ENCODE assay signal across 8 mouse cellular contexts in the genomic region with DNA sequence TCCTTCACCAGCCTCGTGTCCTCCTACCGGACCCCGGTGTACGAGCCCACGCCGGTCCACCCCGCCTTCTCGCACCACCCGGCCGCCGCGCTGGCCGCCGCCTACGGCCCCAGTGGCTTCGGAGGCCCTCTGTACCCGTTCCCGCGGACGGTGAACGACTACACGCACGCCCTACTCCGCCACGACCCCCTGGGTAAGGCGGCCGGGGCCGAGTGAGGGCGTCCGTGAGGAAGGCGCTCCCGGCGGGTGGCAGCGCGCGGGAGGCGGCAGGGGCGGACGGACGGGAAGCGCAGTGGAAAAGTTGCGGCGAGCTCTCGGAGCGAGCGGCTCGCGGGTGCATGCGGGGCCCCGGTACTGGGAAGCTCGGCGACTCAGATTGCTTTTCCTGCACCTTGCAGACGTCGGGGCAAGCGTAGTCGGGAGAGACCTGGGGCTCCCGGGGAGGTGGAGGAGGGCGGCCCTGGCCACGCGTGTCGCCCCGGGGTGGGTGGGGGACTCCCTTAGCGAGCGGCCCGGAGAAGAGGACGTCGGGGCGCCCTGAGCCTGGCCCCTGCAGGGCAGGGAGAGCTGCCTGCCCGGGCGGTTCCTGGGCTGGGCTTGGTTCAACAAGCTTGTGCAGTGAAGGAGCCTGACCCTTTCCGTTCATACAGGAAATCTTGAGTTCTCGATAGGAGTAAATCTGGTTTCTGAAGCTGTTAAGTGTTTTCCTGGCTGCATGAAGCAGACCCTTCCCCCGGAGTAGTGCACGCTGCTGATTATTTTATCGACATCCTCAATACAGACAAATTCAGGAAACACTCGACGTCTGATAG. TPM values are rescaled to one million over a fixed set of nuclear protein-coding genes. Genes with fewer than 3 reads are reported as not detected.
DNase-seq lines count a peak whose midpoint lies in the region; ATAC-seq and TF ChIP-seq lines count a peak whose summit lies in the region.

No protein-coding gene starts in this region.

- peak; percentile 53; the same call in 1 of the 2 replicates for TF ChIP-seq POLR2A in lung, adult 2 months (IDR thresholded peaks at IDR 0.05; ENCODE audit: borderline replicate concordance, extremely low read depth, low read depth, low read length)

- peaks cover 90% of the 10 kb centered on the region for H3K27me3 ChIP-seq in intestine, postnatal 0 days (replicated peaks; ENCODE audit: control insufficient read depth, insufficient read depth, low read length)
- H3K27me3 ChIP-seq in neural tube, embryonic 13.5 days, result peaks cover 99% of the 10 kb centered on the region

- no peak for ATAC-seq in intestine, postnatal 0 days
- peak; percentile 40; the same call in 1 of the 2 replicates for ATAC-seq in neural tube, embryonic 13.5 days (ENCODE audit: low read depth)

- no peaks in the 10 kb centered on the region for H3K9me3 ChIP-seq in intestine, postnatal 0 days (ENCODE audit: control insufficient read depth)
- no peaks in the 10 kb centered on the region for H3K9me3 ChIP-seq in neural tube, embryonic 13.5 days

- H3K9ac ChIP-seq in intestine, postnatal 0 days (ENCODE audit: low read depth, low read length), result peak overlapping the region; percentile 57
- peak overlapping the region; percentile 52 for H3K9ac ChIP-seq in neural tube, embryonic 13.5 days

- 0 out of 2 replicates have a peak, but pooled peaks cover 4% of the 10 kb centered on the region for H3K4me1 ChIP-seq in intestine, postnatal 0 days (replicated peaks; ENCODE audit: control insufficient read depth, insufficient read depth, low read length)
- H3K4me1 ChIP-seq in lung, adult 2 months (ENCODE audit: control insufficient read depth, insufficient read depth, low read length), result no peaks in the 10 kb centered on the region; the same call in 1 of the 2 replicates
- peaks cover 15% of the 10 kb centered on the region for H3K4me1 ChIP-seq in neural tube, embryonic 13.5 days (replicated peaks)

- H3K4me2 ChIP-seq in intestine, postnatal 0 days (replicated peaks; ENCODE audit: low read depth), result peak overlapping the region; percentile 88
- peak overlapping the region; percentile 58 for H3K4me2 ChIP-seq in neural tube, embryonic 13.5 days

- no peaks in the 10 kb centered on the region for H3K36me3 ChIP-seq in intestine, postnatal 0 days (ENCODE audit: control insufficient read depth, insufficient read depth)
- H3K36me3 ChIP-seq in neural tube, embryonic 13.5 days, result no peaks in the 10 kb centered on the region

- H3K27ac ChIP-seq in intestine, postnatal 0 days (ENCODE audit: low read depth, low read length), result peak overlapping the region; percentile 64
- peak overlapping the region; percentile 63 for H3K27ac ChIP-seq in neural tube, embryonic 13.5 days (replicated peaks)

- TF ChIP-seq CTCF in intestine, postnatal 0 days (IDR thresholded peaks at IDR 0.05; ENCODE audit: low read depth), result no peak
- no peak for TF ChIP-seq CTCF in lung, adult 2 months (IDR thresholded peaks at IDR 0.05; ENCODE audit: insufficient read depth, low read length)

- DNase-seq in layer of hippocampus, adult 11-12 months (ENCODE audit: low spot score), result peak; percentile 22
- no peak for DNase-seq in layer of hippocampus, postnatal 36 days
- peak; percentile 41 for DNase-seq in c-Kit-positive CD71-positive TER-119-negative erythroid progenitor cells, embryonic 14.5 days (ENCODE audit: low read depth)
- DNase-seq in heart, adult 18-20 months, result peak; percentile 68 to 81
- peak; percentile 60 for DNase-seq in lung, adult 2 months
- peak; percentile 16 for DNase-seq in urinary bladder, postnatal 25 days (ENCODE audit: low spot score)

- peak overlapping the region; percentile 60 for H3K4me3 ChIP-seq in intestine, postnatal 0 days (ENCODE audit: low read depth, low read length)
- H3K4me3 ChIP-seq in lung, adult 2 months (replicated peaks; ENCODE audit: extremely low read depth, low read depth, low read length), result peak overlapping the region; percentile 80
- H3K4me3 ChIP-seq in neural tube, embryonic 13.5 days, result peak overlapping the region; percentile 41

- under 1% methylated on average over 77 of the region's 77 CpGs for WGBS in intestine, postnatal 0 days
- WGBS in lung, adult 2 months, result under 1% methylated on average over 77 of the region's 77 CpGs
- 1% methylated on average over 73 of the region's 77 CpGs for WGBS in neural tube, embryonic 13.5 days

RNA-seq across cellular contexts. Expression of gene Hhex, which starts 0.6 kb away (rescaled TPM):
- total RNA-seq in layer of hippocampus, postnatal 36 days (2021), result 1 to 10 TPM; 1.1 to 1.2 TPM
- total RNA-seq in heart, adult 18-20 months (2021), result 1 to 10 TPM; 1.8 to 2.4 TPM
- 4.1 and 5.3 TPM in 2 replicates for polyA plus RNA-seq in intestine, postnatal 0 days (2015; fragmentation: Nextera tagmentation; extraction: Ambion mirVana)
- polyA plus RNA-seq in lung, adult 2 months (2012; rRNA removed), result 20.0 and 28.6 TPM in 2 replicates
- 6.6 and 8.3 TPM in 2 replicates for polyA plus RNA-seq in neural tube, embryonic 13.5 days (2015; fragmentation: Nextera tagmentation; extraction: Ambion mirVana)

RNA-seq across cellular contexts. Expression of gene Kif11, which starts 59.0 kb away (rescaled TPM):
- 1 to 10 TPM; 1.3 to 1.4 TPM for total RNA-seq in layer of hippocampus, postnatal 36 days (2021)
- under 1 TPM; 0.40 to 0.49 TPM for total RNA-seq in heart, adult 18-20 months (2021)
- 8.3 and 8.9 TPM in 2 replicates for polyA plus RNA-seq in intestine, postnatal 0 days (2015; fragmentation: Nextera tagmentation; extraction: Ambion mirVana)
- 0.31 and 0.80 TPM in 2 replicates for polyA plus RNA-seq in lung, adult 2 months (2012; rRNA removed)
- 10.2 and 14.3 TPM in 2 replicates for polyA plus RNA-seq in neural tube, embryonic 13.5 days (2015; fragmentation: Nextera tagmentation; extraction: Ambion mirVana)

Comparison
In these comparisons a context has a peak if more than half of its experiments do, and no peak if none do; other contexts are left out.
1. DNase-seq: peak in layer of hippocampus, adult 11-12 months (single experiment), c-Kit-positive CD71-positive TER-119-negative erythroid progenitor cells, embryonic 14.5 days (single experiment), heart, adult 18-20 months (2 of 2), lung, adult 2 months (single experiment) and urinary bladder, postnatal 25 days (single experiment); none in layer of hippocampus, postnatal 36 days (0 of 2).
2. Peak in every context shown above with its lines, with median percentiles within 50 percentile points of each other: H3K4me3 ChIP-seq.